Mouse (Mus musculus) midbrain, embryonic 13.5 days (tissue): ENCODE data around the gene Kdm1b. TPM values are rescaled to one million over a fixed set of nuclear protein-coding genes. Genes with fewer than 3 reads are reported as not detected.

ENCODE experiments used
- ATAC-seq: fragments of 200-750 bp; cut with Nextera tagmentation; 2 replicates; pipeline ENCODE4 v1.8.0; 2017; ENCODE audit warnings: mild to moderate bottlenecking, moderate TSS enrichment, moderate library complexity
- H3K27ac ChIP-seq: fragments of 300-500 bp; sonication (generic); 2 replicates; pipeline ENCODE4 v1.5.1; 2015; ENCODE audit warnings: inconsistent platforms, mild to moderate bottlenecking, moderate library complexity
- H3K27me3 ChIP-seq: fragments of 300-500 bp; sonication (generic); 2 replicates; pipeline ENCODE4 v1.6.1; 2015; ENCODE audit warnings: mild to moderate bottlenecking, inconsistent platforms
- H3K36me3 ChIP-seq: fragments of 300-500 bp; sonication (generic); 2 replicates; pipeline ENCODE4 v1.6.1; 2015; ENCODE audit warnings: mild to moderate bottlenecking, inconsistent platforms
- H3K4me1 ChIP-seq: fragments of 300-500 bp; sonication (generic); replicated peaks from 2 replicates; pipeline ENCODE4 v1.6.1; 2015; ENCODE audit warnings: inconsistent platforms
- H3K4me2 ChIP-seq: fragments of 300-500 bp; sonication (generic); replicated peaks from 2 replicates; pipeline ENCODE4 v1.6.1; 2015; ENCODE audit warnings: moderate library complexity, mild to moderate bottlenecking, inconsistent platforms
- H3K4me3 ChIP-seq: fragments of 300-500 bp; sonication (generic); replicated peaks from 2 replicates; pipeline ENCODE4 v1.5.1; 2015; ENCODE audit warnings: mild to moderate bottlenecking, inconsistent platforms
- H3K9ac ChIP-seq: fragments of 300-500 bp; sonication (generic); replicated peaks from 2 replicates; pipeline ENCODE4 v1.6.1; 2015; ENCODE audit warnings: mild to moderate bottlenecking, inconsistent platforms
- H3K9me3 ChIP-seq: fragments of 300-500 bp; sonication (generic); 2 replicates; pipeline ENCODE4 v1.6.1; 2016; ENCODE audit warnings: mild to moderate bottlenecking, inconsistent platforms
- WGBS: fragments of 180-500 bp; shearing (Covaris S2); methylation state at CpG from one replicate; pipeline ENCODE4 v1.1.7; 2015; 5-methylcytosine and 5-hydroxymethylcytosine counted together
- polyA plus RNA-seq: library from polyadenylated mRNA; unstranded; fragments of >200 nt; fragmentation: Nextera tagmentation; extraction: Ambion mirVana; gene quantifications from 2 replicates; pipeline ENCODE4 v1.2.1, GENCODE M21; 2015

Kdm1b gene
- polyA plus RNA-seq, 1 experiment from 2014 or later, result 22.3 TPM

GRCm38 (mm10) chr13:47121333-47121889 lies 78.1 kb downstream of the Kdm1b start:
- 39% methylated on average over 12 of the region's 12 CpGs for WGBS
- H3K27ac ChIP-seq, result no peak overlapping the region
- no peak overlapping the region for H3K4me3 ChIP-seq
- H3K9ac ChIP-seq, result no peak overlapping the region
- peak overlapping the region; percentile 99 for H3K4me2 ChIP-seq
- ATAC-seq, result no peak
- no peaks in the 10 kb centered on the region for H3K9me3 ChIP-seq
- peaks cover 14% of the 10 kb centered on the region for H3K4me1 ChIP-seq
- H3K27me3 ChIP-seq, result peaks cover 44% of the 10 kb centered on the region
- H3K36me3 ChIP-seq, result no peaks in the 10 kb centered on the region

- 2% methylated on average over 55 of the region's 55 CpGs for WGBS
- Histone ChIP-seq H3K4me1 (peaks cover 14% of the 10 kb centered on the region), H3K9ac (peak within 1 kb of the TSS; percentile 69), H3K36me3 (no peaks in the 10 kb centered on the region), H3K27ac (no peak within 1 kb of the TSS), H3K9me3 (no peaks in the 10 kb centered on the region), H3K4me2 (peak within 1 kb of the TSS; percentile 99), H3K4me3 (peak within 1 kb of the TSS; percentile 58), H3K27me3 (peaks cover 44% of the 10 kb centered on the region)
- ATAC-seq, result peak; percentile 62
Measured at GRCm38 (mm10) chr13:47122537-47123430, 79.5 kb downstream of the Kdm1b start, which contains the start of gene Rnf144b. TSS of gene Rnf144b (plus strand) at chr13:47122656.

- H3K27me3 ChIP-seq, result peaks cover 44% of the 10 kb centered on the region
- H3K36me3 ChIP-seq, result no peaks in the 10 kb centered on the region
- H3K27ac ChIP-seq, result no peak overlapping the region
- H3K4me3 ChIP-seq, result no peak overlapping the region
- H3K4me2 ChIP-seq, result no peak overlapping the region
- ATAC-seq, result no peak
- no peaks in the 10 kb centered on the region for H3K9me3 ChIP-seq
- WGBS, result 44% methylated on average over 3 of the region's 3 CpGs
- peaks cover 14% of the 10 kb centered on the region for H3K4me1 ChIP-seq
- H3K9ac ChIP-seq, result no peak overlapping the region
Measured at GRCm38 (mm10) chr13:47124449-47124848, 81.2 kb downstream of the Kdm1b start.

DNA sequence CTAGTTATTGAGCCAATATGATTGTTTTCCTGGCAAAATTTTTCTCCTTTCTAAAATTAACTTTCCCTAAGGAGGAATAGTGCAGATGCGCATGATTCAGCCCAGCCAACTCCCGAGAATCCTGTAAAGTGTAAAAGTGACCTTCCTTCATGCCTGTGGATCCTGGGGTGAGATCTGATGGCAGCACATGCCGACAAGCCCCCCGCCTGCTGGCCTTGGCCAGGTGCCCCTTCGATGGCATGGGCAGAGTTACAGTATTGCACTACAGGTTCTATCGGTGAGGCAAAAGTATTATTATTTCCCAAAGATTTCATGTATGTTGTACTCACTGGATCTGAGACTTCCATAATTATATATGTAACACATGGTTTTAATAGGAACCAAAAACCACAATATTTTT lies 81.7 kb downstream of the Kdm1b start:
- Histone ChIP-seq H3K27me3 (peaks cover 42% of the 10 kb centered on the region), H3K4me2 (no peak overlapping the region), H3K9ac (no peak overlapping the region), H3K4me1 (peaks cover 14% of the 10 kb centered on the region), H3K27ac (no peak overlapping the region), H3K4me3 (no peak overlapping the region), H3K36me3 (no peaks in the 10 kb centered on the region), H3K9me3 (no peaks in the 10 kb centered on the region)
- ATAC-seq, result no peak
- 91% methylated on average over 6 of the region's 6 CpGs for WGBS

DNA sequence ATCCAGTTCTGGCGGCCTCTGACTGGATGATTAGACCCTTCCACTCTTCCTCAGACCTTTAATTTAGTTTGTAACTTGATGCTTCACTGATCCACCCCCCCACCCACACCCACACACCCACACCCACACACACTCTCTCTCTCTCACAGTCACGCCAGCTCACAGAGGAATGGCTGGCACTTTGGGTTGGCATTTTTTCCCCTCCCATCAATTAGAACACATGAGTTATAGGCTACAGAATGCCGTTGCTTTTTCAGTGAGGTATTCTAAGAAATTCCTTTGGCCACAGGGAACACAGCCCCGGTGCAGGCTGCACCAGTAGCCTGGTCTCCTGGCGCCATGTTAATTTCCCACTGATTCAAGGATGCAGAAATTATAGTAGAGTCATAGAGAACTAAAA lies 82.3 kb downstream of the Kdm1b start:
- no peak for ATAC-seq
- H3K9ac ChIP-seq, result no peak overlapping the region
- no peak overlapping the region for H3K27ac ChIP-seq
- no peaks in the 10 kb centered on the region for H3K36me3 ChIP-seq
- H3K4me2 ChIP-seq, result no peak overlapping the region
- WGBS, result 81% methylated on average over 5 of the region's 5 CpGs
- H3K27me3 ChIP-seq, result peaks cover 41% of the 10 kb centered on the region
- H3K9me3 ChIP-seq, result no peaks in the 10 kb centered on the region
- no peak overlapping the region for H3K4me3 ChIP-seq
- H3K4me1 ChIP-seq, result peaks cover 14% of the 10 kb centered on the region

- H3K4me2 ChIP-seq, result no peak overlapping the region
- H3K4me3 ChIP-seq, result no peak overlapping the region
- H3K36me3 ChIP-seq, result no peaks in the 10 kb centered on the region
- H3K9me3 ChIP-seq, result no peaks in the 10 kb centered on the region
- 67% methylated on average over 4 of the region's 4 CpGs for WGBS
- no peak overlapping the region for H3K9ac ChIP-seq
- no peak overlapping the region for H3K27ac ChIP-seq
- H3K27me3 ChIP-seq, result peaks cover 10% of the 10 kb centered on the region; the same call in 1 of the 2 replicates
- no peak for ATAC-seq
- H3K4me1 ChIP-seq, result no peaks in the 10 kb centered on the region
Measured at GRCm38 (mm10) chr13:47129090-47129489, 85.8 kb downstream of the Kdm1b start.

GRCm38 (mm10) chr13:47133058-47133457 lies 89.8 kb downstream of the Kdm1b start:
- H3K27me3 ChIP-seq, result no peaks in the 10 kb centered on the region
- H3K4me2 ChIP-seq, result no peak overlapping the region
- no peaks in the 10 kb centered on the region for H3K4me1 ChIP-seq
- H3K27ac ChIP-seq, result no peak overlapping the region
- H3K9me3 ChIP-seq, result no peaks in the 10 kb centered on the region
- ATAC-seq, result no peak
- H3K9ac ChIP-seq, result no peak overlapping the region
- WGBS, result 88% methylated on average over 8 of the region's 8 CpGs
- no peak overlapping the region for H3K4me3 ChIP-seq
- no peaks in the 10 kb centered on the region for H3K36me3 ChIP-seq

GRCm38 (mm10) chr13:47134836-47135235 lies 91.5 kb downstream of the Kdm1b start:
- ATAC-seq, result no peak
- no peak overlapping the region for H3K27ac ChIP-seq
- no peaks in the 10 kb centered on the region for H3K4me1 ChIP-seq
- no peaks in the 10 kb centered on the region for H3K36me3 ChIP-seq
- 99% methylated on average over 7 of the region's 7 CpGs for WGBS
- peaks cover 4% of the 10 kb centered on the region; the same call in 1 of the 2 replicates for H3K9me3 ChIP-seq
- no peak overlapping the region for H3K4me2 ChIP-seq
- H3K27me3 ChIP-seq, result no peaks in the 10 kb centered on the region
- no peak overlapping the region for H3K9ac ChIP-seq
- H3K4me3 ChIP-seq, result no peak overlapping the region

Other genes starting within 250 kb of the Kdm1b start
- 9.6 and 10.1 TPM in 2 replicates for gene Kif13a, start 113.6 kb upstream of the Kdm1b start, polyA plus RNA-seq
- gene Nhlrc1, start 28.6 kb upstream of the Kdm1b start, polyA plus RNA-seq, result 10.1 and 12.2 TPM in 2 replicates
- gene Tpmt, start 1.2 kb downstream of the Kdm1b start, polyA plus RNA-seq, result 30.0 and 32.3 TPM in 2 replicates
- 186 and 197 TPM in 2 replicates for gene Dek, start 62.7 kb downstream of the Kdm1b start, polyA plus RNA-seq
- gene Rnf144b, start 79.2 kb downstream of the Kdm1b start, polyA plus RNA-seq, result 0.48 and 0.59 TPM in 2 replicates